Mouse (Mus musculus): ENCODE measurements at regions not wholly inside any gene's neighbourhood (a gene's known extent, or its start where the extent isn't known, plus 50 kb on each side); places are given as distances from the start of the nearest gene placed in this dataset.

DNA sequence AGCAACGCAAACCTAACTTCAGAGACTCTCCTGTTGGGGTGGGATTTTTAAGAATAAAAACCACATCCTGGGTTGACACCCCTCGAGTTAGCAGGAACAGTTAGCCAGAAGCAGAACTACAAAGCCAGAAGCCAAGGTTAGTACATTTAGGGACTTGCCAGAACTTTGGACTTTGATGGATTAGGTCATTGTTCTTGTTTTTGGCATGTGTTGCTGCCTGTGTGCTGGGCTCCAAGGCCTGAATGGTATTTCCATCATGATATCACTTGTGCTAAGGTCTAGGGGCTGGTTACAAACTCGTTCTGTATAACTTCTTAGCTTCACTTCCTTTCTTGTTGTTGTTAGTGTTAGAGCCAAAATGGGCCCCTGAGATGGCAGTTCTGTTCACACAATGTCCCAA, 338.8 kb upstream of the 5930422O12Rik start:
- TF ChIP-seq CTCF (IDR thresholded peaks at IDR 0.05; ENCODE audit: low read depth) (no peak), EP300 (IDR thresholded peaks at IDR 0.05; ENCODE audit: low read depth) (no peak)

Measured in liver, postnatal 0 days (tissue).